8 mouse cellular contexts compared by ENCODE assay signal in genomic region chr12:99150126-99150525, GRCm38 (mm10).
DNase-seq lines count a peak whose midpoint lies in the region; ATAC-seq and TF ChIP-seq lines count a peak whose summit lies in the region.

No protein-coding gene starts in this region.

- H3K9ac ChIP-seq in neural tube, embryonic 15.5 days (replicated peaks): no peak overlapping the region
- H3K9ac ChIP-seq in kidney, postnatal 0 days (ENCODE audit: low read depth, low read length): no peak overlapping the region

- no peak for ATAC-seq in neural tube, embryonic 15.5 days (ENCODE audit: low FRiP score)
- peak; percentile 69; the same call in 1 of the 2 replicates for ATAC-seq in common myeloid progenitor, adult 5-6 weeks (replicated peaks; ENCODE audit: low read depth, poor library complexity, severe bottlenecking)
- no peak for ATAC-seq in kidney, postnatal 0 days (replicated peaks; ENCODE audit: low FRiP score, low read depth)

- no peaks in the 10 kb centered on the region for H3K27me3 ChIP-seq in cerebellum, adult 2 months (ENCODE audit: control insufficient read depth, insufficient read depth, low read length)
- no peaks in the 10 kb centered on the region for H3K27me3 ChIP-seq in neural tube, embryonic 15.5 days (replicated peaks)
- no peaks in the 10 kb centered on the region for H3K27me3 ChIP-seq in kidney, postnatal 0 days (ENCODE audit: insufficient read depth, low read length)

- no peak overlapping the region for H3K4me3 ChIP-seq in cerebellum, adult 2 months (replicated peaks; ENCODE audit: insufficient read depth, low read depth, low read length)
- H3K4me3 ChIP-seq in neural tube, embryonic 15.5 days (replicated peaks): no peak overlapping the region
- H3K4me3 ChIP-seq in kidney, postnatal 0 days (replicated peaks; ENCODE audit: low read depth, low read length): no peak overlapping the region

- H3K4me1 ChIP-seq in cerebellum, adult 2 months (ENCODE audit: control insufficient read depth, insufficient read depth, low read length): peaks cover 8% of the 10 kb centered on the region
- H3K4me1 ChIP-seq in neural tube, embryonic 15.5 days: peaks cover 13% of the 10 kb centered on the region
- no peaks in the 10 kb centered on the region for H3K4me1 ChIP-seq in kidney, postnatal 0 days (replicated peaks; ENCODE audit: insufficient read depth, low read length)

- no peaks in the 10 kb centered on the region for H3K36me3 ChIP-seq in neural tube, embryonic 15.5 days
- H3K36me3 ChIP-seq in kidney, postnatal 0 days (ENCODE audit: insufficient read depth, low read length): no peaks in the 10 kb centered on the region

- TF ChIP-seq POLR2A in cerebellum, adult 2 months (IDR thresholded peaks at IDR 0.05; ENCODE audit: borderline replicate concordance, insufficient read depth, low read length): no peak

- peak; percentile 56 for TF ChIP-seq CTCF in cerebellum, adult 2 months (IDR thresholded peaks at IDR 0.05; ENCODE audit: borderline replicate concordance, insufficient read depth, low read depth, low read length)
- peak; percentile 70 for TF ChIP-seq CTCF in kidney, postnatal 0 days (IDR thresholded peaks at IDR 0.05; ENCODE audit: low read depth)

- no peak overlapping the region for H3K4me2 ChIP-seq in neural tube, embryonic 15.5 days
- no peak overlapping the region for H3K4me2 ChIP-seq in kidney, postnatal 0 days (ENCODE audit: low read length)

- H3K9me3 ChIP-seq in neural tube, embryonic 15.5 days (replicated peaks): no peaks in the 10 kb centered on the region
- H3K9me3 ChIP-seq in kidney, postnatal 0 days (replicated peaks; ENCODE audit: low read length): no peaks in the 10 kb centered on the region

- no peak overlapping the region for H3K27ac ChIP-seq in cerebellum, adult 2 months (ENCODE audit: insufficient read depth, low read length)
- H3K27ac ChIP-seq in neural tube, embryonic 15.5 days (replicated peaks): no peak overlapping the region
- no peak overlapping the region for H3K27ac ChIP-seq in kidney, postnatal 0 days

- DNase-seq in cerebellum, adult 2 months: peak in 1 of 2 experiments; percentile 47
- no peak for DNase-seq in cerebellum, adult 11-12 months
- peak; percentile 65 for DNase-seq in neural tube, embryonic 10.5 days (ENCODE audit: extremely low spot score, low spot score)
- peak; percentile 29 for DNase-seq in kidney, postnatal 0 days (ENCODE audit: low spot score)
- DNase-seq in natural killer cell, adult 2 months (ENCODE audit: low spot score in 2 of 2): peak; percentile 13 to 57
- peak; percentile 79 for DNase-seq in thymus, postnatal 25 days

- WGBS in cerebellum, adult 2 months: 55% methylated on average over 4 of the region's 4 CpGs
- WGBS in neural tube, embryonic 15.5 days: 49% methylated on average over 4 of the region's 4 CpGs
- WGBS in kidney, postnatal 0 days: 47% methylated on average over 4 of the region's 4 CpGs
